Comparison of ENCODE assay signal across 9 mouse cellular contexts in genomic region chr4:154393196-154394122, GRCm38 (mm10). TPM values are rescaled to one million over a fixed set of nuclear protein-coding genes. Genes with fewer than 3 reads are reported as not detected.
DNase-seq lines count a peak whose midpoint lies in the region; ATAC-seq lines count a peak whose summit lies in the region.
"Had no signal": no experiment of that assay in that cellular context is flagged by ENCODE, and none has a peak within 500 bp of the region (broad histone marks: within the 10 kb centered on the region; RNA-seq: fewer than 3 reads in every experiment).

No protein-coding gene starts in this region.

- ATAC-seq in midbrain, embryonic 16.5 days: no peak
- ATAC-seq in heart, embryonic 15.5 days (replicated peaks; ENCODE audit: insufficient number of reproducible peaks, insufficient read depth, low FRiP score, low read depth): peak; percentile 90
- no peak for ATAC-seq in midbrain, embryonic 13.5 days

- peak overlapping the region; percentile 24 for H3K27ac ChIP-seq in midbrain, embryonic 10.5 days (replicated peaks)
- no peak overlapping the region for H3K27ac ChIP-seq in midbrain, embryonic 16.5 days (ENCODE audit: low read length)
- H3K27ac ChIP-seq in heart, embryonic 15.5 days: peak overlapping the region; percentile 88
- H3K27ac ChIP-seq in limb, embryonic 10.5 days: peak overlapping the region; percentile 66
- peak overlapping the region; percentile 4; the same call in 1 of the 2 replicates for H3K27ac ChIP-seq in midbrain, embryonic 13.5 days

- no peak overlapping the region for H3K4me3 ChIP-seq in midbrain, embryonic 10.5 days
- no peak overlapping the region for H3K4me3 ChIP-seq in midbrain, embryonic 16.5 days (ENCODE audit: low read depth, low read length)
- H3K4me3 ChIP-seq in heart, embryonic 15.5 days: no peak overlapping the region
- no peak overlapping the region for H3K4me3 ChIP-seq in limb, embryonic 10.5 days
- no peak overlapping the region for H3K4me3 ChIP-seq in midbrain, embryonic 13.5 days (replicated peaks)

- peaks cover 49% of the 10 kb centered on the region for H3K4me1 ChIP-seq in midbrain, embryonic 10.5 days
- H3K4me1 ChIP-seq in midbrain, embryonic 16.5 days (ENCODE audit: control insufficient read depth, insufficient read depth, low read length): peaks cover 15% of the 10 kb centered on the region
- H3K4me1 ChIP-seq in heart, embryonic 15.5 days (replicated peaks): peaks cover 58% of the 10 kb centered on the region
- H3K4me1 ChIP-seq in limb, embryonic 10.5 days: peaks cover 85% of the 10 kb centered on the region
- peaks cover 45% of the 10 kb centered on the region for H3K4me1 ChIP-seq in midbrain, embryonic 13.5 days (replicated peaks)

- 36% methylated on average over 18 of the region's 18 CpGs for WGBS in midbrain, embryonic 10.5 days
- 29% methylated on average over 18 of the region's 18 CpGs for WGBS in midbrain, embryonic 16.5 days
- WGBS in heart, embryonic 15.5 days: 6% methylated on average over 18 of the region's 18 CpGs
- 9% methylated on average over 18 of the region's 18 CpGs for WGBS in limb, embryonic 10.5 days
- WGBS in midbrain, embryonic 13.5 days: 38% methylated on average over 18 of the region's 18 CpGs

- H3K36me3 ChIP-seq in midbrain, embryonic 10.5 days: no peaks in the 10 kb centered on the region
- no peaks in the 10 kb centered on the region for H3K36me3 ChIP-seq in midbrain, embryonic 16.5 days (ENCODE audit: control insufficient read depth, insufficient read depth, low read length)
- no peaks in the 10 kb centered on the region for H3K36me3 ChIP-seq in heart, embryonic 15.5 days
- H3K36me3 ChIP-seq in limb, embryonic 10.5 days: peaks cover 2% of the 10 kb centered on the region; the same call in 1 of the 2 replicates
- no peaks in the 10 kb centered on the region for H3K36me3 ChIP-seq in midbrain, embryonic 13.5 days

- H3K27me3 ChIP-seq in midbrain, embryonic 10.5 days (ENCODE audit: low read depth, poor library complexity, severe bottlenecking): peaks cover 31% of the 10 kb centered on the region
- no peaks in the 10 kb centered on the region for H3K27me3 ChIP-seq in midbrain, embryonic 16.5 days (ENCODE audit: control insufficient read depth, insufficient read depth, low read depth, low read length)
- H3K27me3 ChIP-seq in heart, embryonic 15.5 days: peaks cover 4% of the 10 kb centered on the region
- no peaks in the 10 kb centered on the region for H3K27me3 ChIP-seq in limb, embryonic 10.5 days (ENCODE audit: low read depth, poor library complexity, severe bottlenecking)
- peaks cover 5% of the 10 kb centered on the region; the same call in 1 of the 2 replicates for H3K27me3 ChIP-seq in midbrain, embryonic 13.5 days

- H3K9ac ChIP-seq in midbrain, embryonic 16.5 days (ENCODE audit: low read depth, low read length): no peak overlapping the region
- 0 out of 2 replicates have a peak overlapping the region, but pooled peaks have one; percentile 1 for H3K9ac ChIP-seq in heart, embryonic 15.5 days
- H3K9ac ChIP-seq in midbrain, embryonic 13.5 days (replicated peaks): no peak overlapping the region

- H3K4me2 ChIP-seq in midbrain, embryonic 16.5 days (ENCODE audit: low read length): no peak overlapping the region
- H3K4me2 ChIP-seq in heart, embryonic 15.5 days: peak overlapping the region; percentile 26; the same call in 1 of the 2 replicates
- H3K4me2 ChIP-seq in midbrain, embryonic 13.5 days (replicated peaks): no peak overlapping the region

- H3K9me3 ChIP-seq in midbrain, embryonic 10.5 days (replicated peaks): no peaks in the 10 kb centered on the region
- no peaks in the 10 kb centered on the region for H3K9me3 ChIP-seq in midbrain, embryonic 16.5 days (replicated peaks; ENCODE audit: control insufficient read depth, low read length, poor library complexity, severe bottlenecking)
- H3K9me3 ChIP-seq in heart, embryonic 15.5 days (replicated peaks): no peaks in the 10 kb centered on the region
- no peaks in the 10 kb centered on the region for H3K9me3 ChIP-seq in limb, embryonic 10.5 days (replicated peaks)
- no peaks in the 10 kb centered on the region for H3K9me3 ChIP-seq in midbrain, embryonic 13.5 days

- DNase-seq in midbrain, embryonic 10.5 days (ENCODE audit: low spot score): peak; percentile 63
- DNase-seq in embryo, embryonic 10.5 days (ENCODE audit: low spot score): peak; percentile 78
- peak; percentile 73 for DNase-seq in limb, embryonic 10.5 days (ENCODE audit: low spot score)
- no peak for DNase-seq in urinary bladder, postnatal 4 days (ENCODE audit: low spot score in 2 of 2)
- DNase-seq in spleen, adult 18-20 months: no peak

RNA-seq across cellular contexts. Expression of gene B230104I21Rik, which starts 57.5 kb away (rescaled TPM):
- 0.16 TPM in 1 of 2 replicates, not detected in the other for polyA plus RNA-seq in midbrain, embryonic 10.5 days (2016; fragmentation: Nextera tagmentation; extraction: Ambion mirVana)
- 0.25 TPM in 1 of 2 replicates, not detected in the other for polyA plus RNA-seq in midbrain, embryonic 16.5 days (2015; fragmentation: Nextera tagmentation; extraction: Ambion mirVana)
- polyA plus RNA-seq in heart, embryonic 15.5 days (2015; fragmentation: Nextera tagmentation; extraction: Ambion mirVana): not detected in 2 replicates
- 0.18 TPM in 1 of 2 replicates, not detected in the other for polyA plus RNA-seq in limb, embryonic 10.5 days (2016; fragmentation: Nextera tagmentation; extraction: Ambion mirVana)
- 0.24 TPM in 1 of 2 replicates, not detected in the other for polyA plus RNA-seq in midbrain, embryonic 13.5 days (2015; fragmentation: Nextera tagmentation; extraction: Ambion mirVana)
- polyA plus RNA-seq: stomach, embryonic 16.5 days had no signal

Comparison
In these comparisons a context has a peak if more than half of its experiments do, and no peak if none do; other contexts are left out.
1. DNase-seq: peak in midbrain, embryonic 10.5 days (single experiment), embryo, embryonic 10.5 days (single experiment) and limb, embryonic 10.5 days (single experiment); none in urinary bladder, postnatal 4 days (0 of 2) and spleen, adult 18-20 months (0 of 2).